Mouse (Mus musculus): ENCODE results near the gene Mmp14.

GRCm38 (mm10) chr14:54390843-54391242, 40.6 kb upstream of the Mmp14 start:
- TF ChIP-seq CHD2 (IDR thresholded peaks at IDR 0.05; ENCODE audit: low read length): no peak
- no peak for TF ChIP-seq RAD21 (IDR thresholded peaks at IDR 0.05; ENCODE audit: low read depth, low read length)
- no peak for TF ChIP-seq POLR2A (IDR thresholded peaks at IDR 0.05; ENCODE audit: control insufficient read depth in 1 of 2, insufficient read depth in 1 of 2, low read depth in 1 of 2, low read length in 2 of 2, poor library complexity in 1 of 2)
